Mouse (Mus musculus) hindbrain, embryonic 16.5 days (tissue): ENCODE data around the gene Tmem108. TPM values are rescaled to one million over a fixed set of nuclear protein-coding genes. Genes with fewer than 3 reads are reported as not detected.

Source experiments
- ATAC-seq: fragments of 200-750 bp; cut with Nextera tagmentation; 2 replicates; pipeline ENCODE4 v1.8.0; 2017; ENCODE audit warnings: moderate TSS enrichment, moderate library complexity
- H3K27ac ChIP-seq: fragments of 300-500 bp; sonication (generic); 2 replicates; pipeline ENCODE4 v1.5.1; 2014; ENCODE audit warnings: low read depth, mild to moderate bottlenecking, control low read depth, low read length, moderate library complexity
- H3K27me3 ChIP-seq: fragments of 300-500 bp; sonication (generic); replicated peaks from 2 replicates; pipeline ENCODE4 v1.6.1; 2014; ENCODE audit warnings: low read length; ENCODE audit not compliant: control insufficient read depth, insufficient read depth
- H3K36me3 ChIP-seq: fragments of 300-500 bp; sonication (generic); 2 replicates; pipeline ENCODE4 v1.6.1; 2014; ENCODE audit warnings: mild to moderate bottlenecking, low read length, moderate library complexity, mixed read lengths; ENCODE audit not compliant: control insufficient read depth, insufficient read depth
- H3K4me1 ChIP-seq: fragments of 300-500 bp; sonication (generic); 2 replicates; pipeline ENCODE4 v1.6.1; 2014; ENCODE audit warnings: low read depth, low read length; ENCODE audit not compliant: control insufficient read depth, insufficient read depth
- H3K4me2 ChIP-seq: fragments of 300-500 bp; sonication (generic); 2 replicates; pipeline ENCODE4 v1.6.1; 2014; ENCODE audit warnings: mild to moderate bottlenecking, low read length, control low read depth, moderate library complexity
- H3K4me3 ChIP-seq: fragments of 300-500 bp; sonication (generic); 2 replicates; pipeline ENCODE4 v1.5.1; 2014; ENCODE audit warnings: mild to moderate bottlenecking, low read length, control low read depth, moderate library complexity
- H3K9ac ChIP-seq: fragments of 300-500 bp; sonication (generic); 2 replicates; pipeline ENCODE4 v1.6.1; 2014; ENCODE audit warnings: low read depth, mild to moderate bottlenecking, control low read depth, low read length, moderate library complexity
- H3K9me3 ChIP-seq: fragments of 300-500 bp; sonication (generic); 2 replicates; pipeline ENCODE4 v1.6.1; 2014; ENCODE audit warnings: mild to moderate bottlenecking, low read length, moderate library complexity; ENCODE audit not compliant: control insufficient read depth
- WGBS: fragments of 180-500 bp; shearing (Covaris S2); extraction: QIAGEN DNeasy Blood & Tissue Kit; methylation state at CpG from one replicate; pipeline ENCODE4 v1.1.7; 2014; 5-methylcytosine and 5-hydroxymethylcytosine counted together
- polyA plus RNA-seq: library from polyadenylated mRNA; unstranded; fragments of >200 nt; fragmentation: Nextera tagmentation; extraction: Ambion mirVana; gene quantifications from 2 replicates; pipeline ENCODE4 v1.2.1, GENCODE M21; 2015

Gene Tmem108
- polyA plus RNA-seq, 1 experiment from 2014 or later = 29.3 TPM

DNA sequence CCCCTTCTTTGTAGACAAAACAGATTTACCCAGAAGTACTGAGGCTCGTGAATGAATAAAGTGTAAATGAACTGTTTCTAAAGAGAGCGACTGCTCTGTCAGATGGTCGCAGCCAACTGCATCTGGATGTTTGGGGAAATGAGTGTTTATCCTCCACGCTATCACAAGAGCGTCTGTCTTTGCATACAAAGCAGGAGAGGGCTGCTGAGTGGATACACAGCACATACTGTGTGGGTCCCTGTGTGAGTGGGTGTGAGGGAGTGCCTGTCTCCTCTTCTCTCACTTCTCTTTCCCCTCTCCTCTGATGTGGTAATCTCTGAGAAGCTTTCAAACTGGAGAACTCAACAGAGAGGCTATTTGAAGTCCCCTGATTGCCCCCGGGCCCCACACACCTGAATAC, 64.7 kb downstream of the Tmem108 start:
- Histone ChIP-seq H3K27ac (peak overlapping the region; percentile 37; the same call in 1 of the 2 replicates), H3K9ac (no peak overlapping the region), H3K36me3 (no peaks in the 10 kb centered on the region), H3K4me2 (no peak overlapping the region), H3K4me1 (peaks cover 14% of the 10 kb centered on the region), H3K9me3 (no peaks in the 10 kb centered on the region), H3K27me3 (no peaks in the 10 kb centered on the region), H3K4me3 (no peak overlapping the region)
- 49% methylated on average over 6 of the region's 6 CpGs for WGBS
- ATAC-seq = peak; percentile 53; the same call in 1 of the 2 replicates

- Histone ChIP-seq H3K4me2 (no peak overlapping the region), H3K4me3 (no peak overlapping the region), H3K27me3 (no peaks in the 10 kb centered on the region), H3K4me1 (peaks cover 14% of the 10 kb centered on the region), H3K36me3 (no peaks in the 10 kb centered on the region), H3K9ac (no peak overlapping the region), H3K27ac (no peak overlapping the region), H3K9me3 (no peaks in the 10 kb centered on the region)
- ATAC-seq = no peak
Measured at GRCm38 (mm10) chr9:103693826-103694225, 67.8 kb downstream of the Tmem108 start.

DNA sequence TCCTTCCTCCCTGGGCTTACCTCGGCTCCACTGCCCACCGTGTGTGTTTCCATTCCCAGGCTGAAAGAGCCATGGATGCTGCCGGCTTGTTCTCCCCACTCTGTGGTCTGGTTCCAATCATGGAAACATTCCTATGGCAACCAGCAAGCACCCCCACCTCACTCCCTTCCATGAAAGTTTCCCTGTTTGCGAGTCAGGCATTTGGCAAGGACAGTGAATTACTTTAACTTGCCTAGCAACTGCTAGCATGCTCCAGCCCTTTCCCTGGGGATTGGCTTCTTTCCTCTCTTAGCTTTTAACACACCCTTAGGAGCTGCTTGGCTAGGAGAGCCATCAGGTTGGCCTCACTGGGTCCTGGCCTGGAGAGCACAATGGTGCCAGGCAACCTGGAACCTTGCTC, 68.9 kb downstream of the Tmem108 start:
- Histone ChIP-seq H3K36me3 (no peaks in the 10 kb centered on the region), H3K9ac (no peak overlapping the region), H3K27me3 (no peaks in the 10 kb centered on the region), H3K4me2 (no peak overlapping the region), H3K9me3 (no peaks in the 10 kb centered on the region), H3K4me3 (no peak overlapping the region), H3K27ac (no peak overlapping the region), H3K4me1 (peaks cover 14% of the 10 kb centered on the region)
- WGBS = 61% methylated on average over 4 of the region's 4 CpGs
- ATAC-seq = peak; percentile 86

GRCm38 (mm10) chr9:103691847-103692246, 69.8 kb downstream of the Tmem108 start:
- H3K9ac ChIP-seq = no peak overlapping the region
- H3K27ac ChIP-seq = no peak overlapping the region
- no peaks in the 10 kb centered on the region for H3K27me3 ChIP-seq
- no peaks in the 10 kb centered on the region for H3K36me3 ChIP-seq
- 73% methylated on average over 9 of the region's 9 CpGs for WGBS
- no peak for ATAC-seq
- peaks cover 17% of the 10 kb centered on the region for H3K4me1 ChIP-seq
- no peaks in the 10 kb centered on the region for H3K9me3 ChIP-seq
- H3K4me3 ChIP-seq = no peak overlapping the region
- no peak overlapping the region for H3K4me2 ChIP-seq

DNA sequence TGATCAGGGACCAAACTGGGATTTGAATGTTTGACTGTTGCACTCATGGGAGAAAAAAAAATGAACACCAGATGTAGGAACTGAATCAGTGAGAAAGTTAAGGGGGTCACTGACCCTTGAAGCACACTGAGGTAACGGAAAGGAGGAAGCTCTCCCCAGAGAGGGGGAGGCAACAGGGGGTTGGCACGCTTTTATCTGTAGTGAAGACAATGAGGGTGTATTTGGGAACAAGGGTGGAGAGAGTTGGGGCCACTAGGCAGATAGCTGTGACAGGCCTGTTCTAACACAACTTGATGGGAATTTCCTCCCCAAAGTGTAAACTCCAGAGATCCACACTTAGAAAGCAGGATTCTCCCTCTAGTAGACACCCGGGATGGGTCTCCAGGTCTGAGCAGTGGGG, 71.2 kb downstream of the Tmem108 start:
- Histone ChIP-seq H3K36me3 (no peaks in the 10 kb centered on the region), H3K4me2 (no peak overlapping the region), H3K4me1 (peaks cover 20% of the 10 kb centered on the region), H3K9me3 (no peaks in the 10 kb centered on the region), H3K27ac (no peak overlapping the region), H3K27me3 (no peaks in the 10 kb centered on the region), H3K4me3 (no peak overlapping the region), H3K9ac (no peak overlapping the region)
- ATAC-seq = no peak
- 47% methylated on average over 3 of the region's 3 CpGs for WGBS

- Histone ChIP-seq H3K9me3 (no peaks in the 10 kb centered on the region), H3K4me2 (no peak overlapping the region), H3K4me1 (peaks cover 20% of the 10 kb centered on the region), H3K27me3 (no peaks in the 10 kb centered on the region), H3K9ac (no peak overlapping the region), H3K36me3 (no peaks in the 10 kb centered on the region), H3K27ac (no peak overlapping the region), H3K4me3 (no peak overlapping the region)
- ATAC-seq = no peak
- 70% methylated on average over 7 of the region's 7 CpGs for WGBS
Measured at GRCm38 (mm10) chr9:103689697-103690096, 71.9 kb downstream of the Tmem108 start.

GRCm38 (mm10) chr9:103689006-103689405, 72.6 kb downstream of the Tmem108 start:
- ATAC-seq = no peak
- H3K36me3 ChIP-seq = no peaks in the 10 kb centered on the region
- H3K4me3 ChIP-seq = no peak overlapping the region
- H3K27ac ChIP-seq = no peak overlapping the region
- H3K9me3 ChIP-seq = no peaks in the 10 kb centered on the region
- no peaks in the 10 kb centered on the region for H3K27me3 ChIP-seq
- no peak overlapping the region for H3K9ac ChIP-seq
- peaks cover 20% of the 10 kb centered on the region for H3K4me1 ChIP-seq
- no peak overlapping the region for H3K4me2 ChIP-seq
- WGBS = 85% methylated on average over 10 of the region's 10 CpGs

- Histone ChIP-seq H3K4me3 (no peak overlapping the region), H3K36me3 (no peaks in the 10 kb centered on the region), H3K4me1 (peaks cover 11% of the 10 kb centered on the region), H3K9me3 (no peaks in the 10 kb centered on the region), H3K9ac (no peak overlapping the region), H3K27me3 (no peaks in the 10 kb centered on the region), H3K4me2 (no peak overlapping the region), H3K27ac (peak overlapping the region; percentile 3)
- 26% methylated on average over 6 of the region's 6 CpGs for WGBS
- peak; percentile 83 for ATAC-seq
Measured at GRCm38 (mm10) chr9:103687130-103687529, 74.5 kb downstream of the Tmem108 start.

GRCm38 (mm10) chr9:103681741-103682330, 79.8 kb downstream of the Tmem108 start:
- H3K4me2 ChIP-seq = no peak overlapping the region
- H3K4me1 ChIP-seq = peaks cover 3% of the 10 kb centered on the region
- H3K36me3 ChIP-seq = no peaks in the 10 kb centered on the region
- ATAC-seq = no peak
- no peaks in the 10 kb centered on the region for H3K9me3 ChIP-seq
- no peak overlapping the region for H3K27ac ChIP-seq
- H3K4me3 ChIP-seq = no peak overlapping the region
- no peak overlapping the region for H3K9ac ChIP-seq
- 77% methylated on average over 4 of the region's 4 CpGs for WGBS
- no peaks in the 10 kb centered on the region for H3K27me3 ChIP-seq

- no peaks in the 10 kb centered on the region for H3K27me3 ChIP-seq
- H3K4me2 ChIP-seq = no peak overlapping the region
- WGBS = 41% methylated on average over 2 of the region's 2 CpGs
- no peaks in the 10 kb centered on the region; the same call in 1 of the 2 replicates for H3K4me1 ChIP-seq
- ATAC-seq = no peak
- H3K9ac ChIP-seq = no peak overlapping the region
- no peaks in the 10 kb centered on the region for H3K36me3 ChIP-seq
- no peak overlapping the region for H3K27ac ChIP-seq
- H3K4me3 ChIP-seq = no peak overlapping the region
- no peaks in the 10 kb centered on the region for H3K9me3 ChIP-seq
Measured at GRCm38 (mm10) chr9:103679234-103679633, 82.4 kb downstream of the Tmem108 start.
